ENCODE assay signal across 8 mouse cellular contexts in the genomic region with DNA sequence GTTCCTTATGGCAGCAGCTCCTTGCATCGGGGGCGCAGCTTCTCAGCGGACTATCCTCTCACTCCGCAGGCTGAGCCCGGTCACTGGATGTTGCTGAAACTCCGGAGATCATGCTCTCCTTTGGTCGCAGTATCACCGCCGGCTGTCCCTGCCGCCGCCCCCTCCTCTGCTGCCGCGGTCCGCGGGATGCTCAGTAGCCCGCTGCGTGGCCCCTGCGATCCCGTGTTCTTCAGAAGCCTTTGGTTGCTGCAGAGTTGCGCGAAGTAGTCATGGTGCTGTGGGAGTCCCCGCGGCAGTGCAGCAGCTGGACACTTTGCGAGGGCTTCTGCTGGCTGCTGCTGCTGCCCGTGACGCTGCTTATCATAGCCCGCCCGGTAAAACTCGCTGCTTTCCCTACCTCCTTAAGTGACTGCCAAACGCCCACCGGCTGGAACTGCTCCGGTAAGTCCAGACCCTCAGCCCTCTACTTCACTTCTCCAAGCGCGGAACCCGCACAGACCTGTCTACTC. TPM values are rescaled to one million over a fixed set of nuclear protein-coding genes. Genes with fewer than 3 reads are reported as not detected.
DNase-seq lines count a peak whose midpoint lies in the region; ATAC-seq and TF ChIP-seq lines count a peak whose summit lies in the region.

No protein-coding gene starts in this region.

- peak overlapping the region; percentile 86 for H3K9ac ChIP-seq in hindbrain, embryonic 15.5 days
- peak overlapping the region; percentile 52 for H3K9ac ChIP-seq in limb, embryonic 14.5 days (ENCODE audit: low read depth, low read length, severe bottlenecking)

- H3K4me2 ChIP-seq in hindbrain, embryonic 15.5 days: peak overlapping the region; percentile 82
- peak overlapping the region; percentile 100 for H3K4me2 ChIP-seq in limb, embryonic 14.5 days (replicated peaks; ENCODE audit: low read depth, low read length, severe bottlenecking)

- H3K4me3 ChIP-seq in forebrain, embryonic 10.5 days: peak overlapping the region; percentile 74
- peak overlapping the region; percentile 76 for H3K4me3 ChIP-seq in hindbrain, embryonic 15.5 days
- H3K4me3 ChIP-seq in limb, embryonic 14.5 days (replicated peaks; ENCODE audit: low read length): peak overlapping the region; percentile 56

- no peaks in the 10 kb centered on the region for H3K9me3 ChIP-seq in forebrain, embryonic 10.5 days
- no peaks in the 10 kb centered on the region for H3K9me3 ChIP-seq in hindbrain, embryonic 15.5 days
- H3K9me3 ChIP-seq in limb, embryonic 14.5 days (ENCODE audit: control insufficient read depth, low read length): no peaks in the 10 kb centered on the region

- peaks cover 73% of the 10 kb centered on the region for H3K27me3 ChIP-seq in forebrain, embryonic 10.5 days (ENCODE audit: poor library complexity, severe bottlenecking)
- no peaks in the 10 kb centered on the region for H3K27me3 ChIP-seq in hindbrain, embryonic 15.5 days
- H3K27me3 ChIP-seq in limb, embryonic 14.5 days (ENCODE audit: control insufficient read depth, insufficient read depth, low read length): peaks cover 27% of the 10 kb centered on the region

- peak overlapping the region; percentile 80 for H3K27ac ChIP-seq in forebrain, embryonic 10.5 days
- peak overlapping the region; percentile 93 for H3K27ac ChIP-seq in hindbrain, embryonic 15.5 days (replicated peaks)
- no peak overlapping the region for H3K27ac ChIP-seq in limb, embryonic 14.5 days (replicated peaks; ENCODE audit: low read depth, low read length)

- under 1% methylated on average over 35 of the region's 35 CpGs for WGBS in forebrain, embryonic 10.5 days
- under 1% methylated on average over 35 of the region's 35 CpGs for WGBS in hindbrain, embryonic 15.5 days
- WGBS in limb, embryonic 14.5 days: under 1% methylated on average over 34 of the region's 35 CpGs

- peaks cover 35% of the 10 kb centered on the region for H3K4me1 ChIP-seq in forebrain, embryonic 10.5 days
- H3K4me1 ChIP-seq in hindbrain, embryonic 15.5 days (replicated peaks): peaks cover 5% of the 10 kb centered on the region; the same call in 1 of the 2 replicates
- H3K4me1 ChIP-seq in limb, embryonic 14.5 days (ENCODE audit: control insufficient read depth, insufficient read depth, low read length): peaks cover 5% of the 10 kb centered on the region; the same call in 1 of the 2 replicates

- TF ChIP-seq POLR2A in limb, embryonic 14.5 days (IDR thresholded peaks at IDR 0.05; ENCODE audit: borderline replicate concordance, extremely low read depth, insufficient read depth, insufficient read length): no peak

- DNase-seq in kidney, adult 18-20 months: peak; percentile 5
- no peak for DNase-seq in kidney, adult 8-10 months
- peak; percentile 51 for DNase-seq in MN1 (ENCODE audit: low spot score)
- no peak for DNase-seq in forebrain, embryonic 10.5 days (ENCODE audit: extremely low spot score, low spot score)
- DNase-seq in limb, embryonic 14.5 days (ENCODE audit: low spot score): no peak
- peak; percentile 51 for DNase-seq in right cerebral cortex, adult 18-20 months
- DNase-seq in spleen, postnatal 10 days (ENCODE audit: low spot score in 2 of 2): no peak

- ATAC-seq in hindbrain, embryonic 15.5 days (ENCODE audit: low FRiP score, low read depth): peak; percentile 6; the same call in 1 of the 2 replicates
- peak; percentile 64 for ATAC-seq in limb, embryonic 14.5 days (ENCODE audit: low FRiP score, low read depth)

- no peaks in the 10 kb centered on the region for H3K36me3 ChIP-seq in forebrain, embryonic 10.5 days (replicated peaks)
- H3K36me3 ChIP-seq in hindbrain, embryonic 15.5 days: no peaks in the 10 kb centered on the region
- no peaks in the 10 kb centered on the region for H3K36me3 ChIP-seq in limb, embryonic 14.5 days (ENCODE audit: control insufficient read depth, insufficient read depth, low read length)

RNA-seq across cellular contexts. Expression of a gene that starts 27.3 kb away (rescaled TPM):
- polyA plus RNA-seq in forebrain, embryonic 10.5 days (2016; fragmentation: Nextera tagmentation; extraction: Ambion mirVana): 2.2 and 3.4 TPM in 2 replicates
- polyA plus RNA-seq in hindbrain, embryonic 15.5 days (2015; fragmentation: Nextera tagmentation; extraction: Ambion mirVana): 66.4 and 77.8 TPM in 2 replicates
- 18.0 and 24.2 TPM in 2 replicates for polyA plus RNA-seq in limb, embryonic 14.5 days (2012; rRNA removed)
- polyA plus RNA-seq in limb, embryonic 14.5 days (2014; fragmentation: Nextera tagmentation; extraction: Ambion mirVana): 22.2 and 23.3 TPM in 2 replicates

Comparison
In these comparisons a context has a peak if more than half of its experiments do, and no peak if none do; other contexts are left out.
1. DNase-seq: peak in kidney, adult 18-20 months (single experiment), MN1 (single experiment) and right cerebral cortex, adult 18-20 months (single experiment); none in kidney, adult 8-10 months (0 of 2), forebrain, embryonic 10.5 days (single experiment), limb, embryonic 14.5 days (single experiment) and spleen, postnatal 10 days (0 of 2).
2. Peak in every context shown above with its lines, with median percentiles within 50 percentile points of each other: H3K4me3 ChIP-seq.